Mouse (Mus musculus): Measurements from ENCODE around the gene Vmn1r214. TPM values are rescaled to one million over a fixed set of nuclear protein-coding genes. Genes with fewer than 3 reads are reported as not detected.

The Vmn1r214 gene
- not detected in 2 replicates for polyA plus RNA-seq (2015; fragmentation: Nextera tagmentation; extraction: Ambion mirVana)

- ATAC-seq (ENCODE audit: low FRiP score, low TSS enrichment) (no peak), DNase-seq (ENCODE audit: low spot score) (no peak)
- H3K36me3 ChIP-seq (ENCODE audit: control insufficient read depth, insufficient read depth, low read length): no peaks in the 10 kb centered on the region
- H3K9ac ChIP-seq (ENCODE audit: low read length): no peak within 1 kb of the TSS
- no peaks in the 10 kb centered on the region for H3K4me1 ChIP-seq (replicated peaks; ENCODE audit: control insufficient read depth, insufficient read depth)
- H3K27ac ChIP-seq (replicated peaks): no peak within 1 kb of the TSS
- no peak within 1 kb of the TSS for H3K4me3 ChIP-seq (ENCODE audit: low read depth, low read length)
- H3K27me3 ChIP-seq (ENCODE audit: control insufficient read depth, insufficient read depth, low read length): no peaks in the 10 kb centered on the region
- 89% methylated on average over 3 of the region's 3 CpGs for WGBS
- no peak within 1 kb of the TSS for H3K4me2 ChIP-seq (replicated peaks; ENCODE audit: low read depth)
- TF ChIP-seq EP300 (optimal IDR thresholded peaks at IDR 0.05): no peak
- TF ChIP-seq CTCF (IDR thresholded peaks at IDR 0.05; ENCODE audit: low read depth): no peak
- no peaks in the 10 kb centered on the region for H3K9me3 ChIP-seq (ENCODE audit: control insufficient read depth, low read length)
Observed at GRCm38 (mm10) chr13:23030118-23030517, at the start of gene Vmn1r214. Gene Vmn1r214 (plus strand): TSS chr13:23030418.

GRCm38 (mm10) chr13:22990214-22990891, 39.9 kb upstream of the Vmn1r214 start:
- Histone ChIP-seq H3K36me3 (ENCODE audit: control insufficient read depth, insufficient read depth, low read length) (no peaks in the 10 kb centered on the region), H3K4me1 (replicated peaks; ENCODE audit: control insufficient read depth, insufficient read depth) (no peaks in the 10 kb centered on the region), H3K4me2 (replicated peaks; ENCODE audit: low read depth) (no peak overlapping the region), H3K9me3 (ENCODE audit: control insufficient read depth, low read length) (no peaks in the 10 kb centered on the region), H3K27ac (replicated peaks) (no peak overlapping the region), H3K9ac (ENCODE audit: low read length) (no peak overlapping the region), H3K27me3 (ENCODE audit: control insufficient read depth, insufficient read depth, low read length) (no peaks in the 10 kb centered on the region), H3K4me3 (ENCODE audit: low read depth, low read length) (no peak overlapping the region)
- ATAC-seq (ENCODE audit: low FRiP score, low TSS enrichment) (no peak), DNase-seq (ENCODE audit: low spot score) (no peak)
- TF ChIP-seq EP300 (optimal IDR thresholded peaks at IDR 0.05): no peak
- TF ChIP-seq CTCF (IDR thresholded peaks at IDR 0.05; ENCODE audit: low read depth): no peak
- WGBS: 84% methylated on average over 11 of the region's 11 CpGs

GRCm38 (mm10) chr13:22992178-22992700, 38.0 kb upstream of the Vmn1r214 start:
- 24% methylated on average over 1 of the region's 1 CpGs for WGBS

GRCm38 (mm10) chr13:22992721-22993120, 37.5 kb upstream of the Vmn1r214 start:
- H3K9ac ChIP-seq (ENCODE audit: low read length): no peak overlapping the region
- no peak for DNase-seq (ENCODE audit: low spot score)

More at GRCm38 (mm10) chr13:22992178-22992700, 38.0 kb upstream of the Vmn1r214 start:
- Histone ChIP-seq H3K4me2 (replicated peaks; ENCODE audit: low read depth) (no peak overlapping the region), H3K36me3 (ENCODE audit: control insufficient read depth, insufficient read depth, low read length) (no peaks in the 10 kb centered on the region), H3K9ac (ENCODE audit: low read length) (no peak overlapping the region), H3K4me1 (replicated peaks; ENCODE audit: control insufficient read depth, insufficient read depth) (no peaks in the 10 kb centered on the region), H3K4me3 (ENCODE audit: low read depth, low read length) (no peak overlapping the region), H3K27me3 (ENCODE audit: control insufficient read depth, insufficient read depth, low read length) (no peaks in the 10 kb centered on the region), H3K27ac (replicated peaks) (no peak overlapping the region), H3K9me3 (ENCODE audit: control insufficient read depth, low read length) (no peaks in the 10 kb centered on the region)
- DNase-seq (ENCODE audit: low spot score): no peak
- ATAC-seq (ENCODE audit: low FRiP score, low TSS enrichment): no peak
- TF ChIP-seq CTCF (IDR thresholded peaks at IDR 0.05; ENCODE audit: low read depth) (no peak), EP300 (optimal IDR thresholded peaks at IDR 0.05) (no peak)

GRCm38 (mm10) chr13:23007356-23007755, 22.9 kb upstream of the Vmn1r214 start, which contains the start of gene Vmn1r213:
Gene Vmn1r213 (plus strand): TSS chr13:23007656.
- H3K36me3 ChIP-seq (ENCODE audit: control insufficient read depth, insufficient read depth, low read length): no peaks in the 10 kb centered on the region
- H3K4me2 ChIP-seq (replicated peaks; ENCODE audit: low read depth): no peak within 1 kb of the TSS
- H3K4me1 ChIP-seq (replicated peaks; ENCODE audit: control insufficient read depth, insufficient read depth): no peaks in the 10 kb centered on the region
- H3K9ac ChIP-seq (ENCODE audit: low read length): no peak within 1 kb of the TSS
- WGBS: 74% methylated on average over 1 of the region's 1 CpGs
- ATAC-seq (ENCODE audit: low FRiP score, low TSS enrichment) (no peak), DNase-seq (ENCODE audit: low spot score) (no peak)
- no peak within 1 kb of the TSS for H3K27ac ChIP-seq (replicated peaks)
- H3K27me3 ChIP-seq (ENCODE audit: control insufficient read depth, insufficient read depth, low read length): no peaks in the 10 kb centered on the region
- TF ChIP-seq EP300 (optimal IDR thresholded peaks at IDR 0.05): no peak
- no peak for TF ChIP-seq CTCF (IDR thresholded peaks at IDR 0.05; ENCODE audit: low read depth)
- H3K9me3 ChIP-seq (ENCODE audit: control insufficient read depth, low read length): no peaks in the 10 kb centered on the region
- H3K4me3 ChIP-seq (ENCODE audit: low read depth, low read length): no peak within 1 kb of the TSS

More at GRCm38 (mm10) chr13:22992721-22993120, 37.5 kb upstream of the Vmn1r214 start:
- 61% methylated on average over 2 of the region's 2 CpGs for WGBS
- no peak overlapping the region for H3K27ac ChIP-seq (replicated peaks)
- no peaks in the 10 kb centered on the region for H3K4me1 ChIP-seq (replicated peaks; ENCODE audit: control insufficient read depth, insufficient read depth)
- no peak overlapping the region for H3K4me3 ChIP-seq (ENCODE audit: low read depth, low read length)
- no peaks in the 10 kb centered on the region for H3K9me3 ChIP-seq (ENCODE audit: control insufficient read depth, low read length)
- TF ChIP-seq EP300 (optimal IDR thresholded peaks at IDR 0.05) (no peak), CTCF (IDR thresholded peaks at IDR 0.05; ENCODE audit: low read depth) (no peak)
- ATAC-seq (ENCODE audit: low FRiP score, low TSS enrichment): no peak
- no peak overlapping the region for H3K4me2 ChIP-seq (replicated peaks; ENCODE audit: low read depth)
- no peaks in the 10 kb centered on the region for H3K36me3 ChIP-seq (ENCODE audit: control insufficient read depth, insufficient read depth, low read length)
- no peaks in the 10 kb centered on the region for H3K27me3 ChIP-seq (ENCODE audit: control insufficient read depth, insufficient read depth, low read length)

GRCm38 (mm10) chr13:23018158-23018557, 12.1 kb upstream of the Vmn1r214 start:
- H3K9ac ChIP-seq (ENCODE audit: low read length): no peak overlapping the region
- ATAC-seq (ENCODE audit: low FRiP score, low TSS enrichment) (no peak), DNase-seq (ENCODE audit: low spot score) (no peak)
- H3K4me3 ChIP-seq (ENCODE audit: low read depth, low read length): no peak overlapping the region
- H3K27me3 ChIP-seq (ENCODE audit: control insufficient read depth, insufficient read depth, low read length): no peaks in the 10 kb centered on the region
- no peak for TF ChIP-seq CTCF (IDR thresholded peaks at IDR 0.05; ENCODE audit: low read depth)
- TF ChIP-seq EP300 (optimal IDR thresholded peaks at IDR 0.05): no peak
- H3K4me2 ChIP-seq (replicated peaks; ENCODE audit: low read depth): no peak overlapping the region
- no peak overlapping the region for H3K27ac ChIP-seq (replicated peaks)
- no peaks in the 10 kb centered on the region for H3K4me1 ChIP-seq (replicated peaks; ENCODE audit: control insufficient read depth, insufficient read depth)
- no peaks in the 10 kb centered on the region for H3K36me3 ChIP-seq (ENCODE audit: control insufficient read depth, insufficient read depth, low read length)
- no peaks in the 10 kb centered on the region for H3K9me3 ChIP-seq (ENCODE audit: control insufficient read depth, low read length)
